Mouse (Mus musculus) left cerebral cortex, adult 11 months (tissue): Measurements from ENCODE around the gene Coq10b.

Source experiments
- DNase-seq: peaks from one replicate; pipeline ENCODE4 v3.0.0; 2022; ENCODE audit warnings: low spot score

The Coq10b gene

GRCm38 (mm10) chr1:55108473-55108872 lies 55.9 kb downstream of the Coq10b start:
- no peak for DNase-seq

DNA sequence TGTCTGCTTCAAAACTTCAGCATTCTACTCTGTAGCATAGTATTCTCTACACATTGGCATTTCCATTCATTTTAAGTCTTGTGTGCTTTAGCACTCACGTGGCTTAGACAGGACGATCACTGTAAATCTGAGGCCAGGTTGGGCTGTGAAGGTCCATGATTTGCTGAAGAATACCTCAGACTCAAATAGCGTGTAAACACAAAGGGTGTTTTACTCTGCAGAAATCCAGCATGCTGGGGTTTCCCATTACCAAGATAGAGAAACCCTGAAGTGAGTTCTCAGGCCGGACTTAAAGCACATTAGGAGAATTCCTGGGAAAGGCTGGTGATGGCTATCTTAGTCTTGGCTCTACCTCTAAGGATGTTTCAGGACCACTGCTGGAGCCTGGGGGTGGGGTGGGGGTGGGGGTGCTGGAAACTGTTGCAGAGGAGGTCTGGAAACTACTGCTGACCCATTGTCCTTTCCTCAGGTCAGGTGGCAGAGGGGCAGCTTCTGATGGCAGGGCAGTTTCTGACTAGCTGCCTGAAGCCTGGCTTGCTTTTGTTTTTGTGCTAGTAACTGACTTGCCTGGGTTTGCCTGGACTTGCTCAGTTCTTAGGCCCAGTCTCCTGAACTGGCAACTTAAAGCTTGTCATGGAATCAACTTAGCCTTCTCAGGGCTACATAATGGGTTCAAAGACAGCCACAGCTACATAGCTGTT lies 56.6 kb downstream of the Coq10b start:
- DNase-seq: no peak
